Mouse (Mus musculus) spleen, adult 2 months (tissue): ENCODE data around the gene Spred2.

Source experiments
- CTCF ChIP-seq: fragments of 200-500 bp; IDR thresholded peaks from 2 replicates; pipeline ENCODE4 v1.5.1; 2011; ENCODE audit warnings: mild to moderate bottlenecking, inconsistent platforms; ENCODE audit not compliant: insufficient read depth, insufficient read length, insufficient replicate concordance; ENCODE audit errors: extremely low read depth
- POLR2A ChIP-seq: fragments of 200-500 bp; IDR thresholded peaks from 2 replicates; pipeline ENCODE4 v1.6.1; 2011; ENCODE audit warnings: low read depth, low read length, inconsistent platforms

- TF ChIP-seq CTCF (no peak), POLR2A (no peak)
These were observed 103.5 kb downstream of the Spred2 start for GRCm38 (mm10) chr11:20027719-20028118.
